Mouse (Mus musculus): ENCODE measurements around the gene Tmem206.

GRCm38 (mm10) chr1:191352786-191353488, 27.2 kb downstream of the Tmem206 start:
- TF ChIP-seq CTCF (IDR thresholded peaks at IDR 0.05; ENCODE audit: borderline replicate concordance, control insufficient read depth, extremely low read depth, insufficient read depth, low read length, poor library complexity) = no peak
- TF ChIP-seq POLR2A (IDR thresholded peaks at IDR 0.05; ENCODE audit: control insufficient read depth, extremely low read depth, insufficient read depth, low read length, poor library complexity) = no peak

Measured in thymus, adult 2 months (tissue).